Mouse (Mus musculus) forebrain, embryonic 13.5 days (tissue): ENCODE data around the gene Hlcs. TPM values are rescaled to one million over a fixed set of nuclear protein-coding genes. Genes with fewer than 3 reads are reported as not detected.
"Not testable (repeated sequence)": the region's sequence is repeated elsewhere in the genome, so short reads cannot be mapped to it uniquely, and the experiment has no call there.

Experiments used
- ATAC-seq: fragments of 200-750 bp; cut with Nextera tagmentation; 2 replicates; pipeline ENCODE4 v1.8.0; 2017
- H3K27ac ChIP-seq: fragments of 300-500 bp; sonication (generic); 2 replicates; pipeline ENCODE4 v1.5.1; 2015; ENCODE audit warnings: inconsistent platforms, mild to moderate bottlenecking, moderate library complexity
- H3K27me3 ChIP-seq: fragments of 300-500 bp; sonication (generic); 2 replicates; pipeline ENCODE4 v1.6.1; 2015; ENCODE audit warnings: mild to moderate bottlenecking, inconsistent platforms
- H3K36me3 ChIP-seq: fragments of 300-500 bp; sonication (generic); 2 replicates; pipeline ENCODE4 v1.6.1; 2015; ENCODE audit warnings: mild to moderate bottlenecking, inconsistent platforms; ENCODE audit not compliant: poor library complexity, severe bottlenecking
- H3K4me1 ChIP-seq: fragments of 300-500 bp; sonication (generic); 2 replicates; pipeline ENCODE4 v1.6.1; 2015; ENCODE audit warnings: inconsistent platforms
- H3K4me2 ChIP-seq: fragments of 300-500 bp; sonication (generic); 2 replicates; pipeline ENCODE4 v1.6.1; 2015; ENCODE audit warnings: inconsistent platforms, mild to moderate bottlenecking, moderate library complexity
- H3K4me3 ChIP-seq: fragments of 300-500 bp; sonication (generic); 2 replicates; pipeline ENCODE4 v1.5.1; 2015; ENCODE audit warnings: mild to moderate bottlenecking, inconsistent platforms
- H3K9ac ChIP-seq: fragments of 300-500 bp; sonication (generic); 2 replicates; pipeline ENCODE4 v1.6.1; 2015; ENCODE audit warnings: mild to moderate bottlenecking, inconsistent platforms
- H3K9me3 ChIP-seq: fragments of 300-500 bp; sonication (generic); replicated peaks from 2 replicates; pipeline ENCODE4 v1.6.1; 2016; ENCODE audit warnings: inconsistent platforms
- WGBS: fragments of 180-500 bp; shearing (Covaris S2); methylation state at CpG from one replicate; pipeline ENCODE4 v1.1.7; 2015; 5-methylcytosine and 5-hydroxymethylcytosine counted together
- polyA plus RNA-seq: library from polyadenylated mRNA; unstranded; fragments of >200 nt; fragmentation: Nextera tagmentation; extraction: Ambion mirVana; gene quantifications from 2 replicates; pipeline ENCODE4 v1.2.1, GENCODE M21; 2015

Gene Hlcs
- polyA plus RNA-seq, 1 experiment from 2014 or later, result 9.0 TPM

- Histone ChIP-seq H3K4me1 (peaks cover 9% of the 10 kb centered on the region; the same call in 1 of the 2 replicates), H3K4me3 (no peak overlapping the region), H3K9ac (no peak overlapping the region), H3K27me3 (no peaks in the 10 kb centered on the region), H3K4me2 (no peak overlapping the region), H3K27ac (no peak overlapping the region), H3K36me3 (no peaks in the 10 kb centered on the region), H3K9me3 (no peaks in the 10 kb centered on the region)
- 79% methylated on average over 7 of the region's 7 CpGs for WGBS
- no peak for ATAC-seq
Measured at GRCm38 (mm10) chr16:94347080-94347731, 33.8 kb upstream of the Hlcs start.

DNA sequence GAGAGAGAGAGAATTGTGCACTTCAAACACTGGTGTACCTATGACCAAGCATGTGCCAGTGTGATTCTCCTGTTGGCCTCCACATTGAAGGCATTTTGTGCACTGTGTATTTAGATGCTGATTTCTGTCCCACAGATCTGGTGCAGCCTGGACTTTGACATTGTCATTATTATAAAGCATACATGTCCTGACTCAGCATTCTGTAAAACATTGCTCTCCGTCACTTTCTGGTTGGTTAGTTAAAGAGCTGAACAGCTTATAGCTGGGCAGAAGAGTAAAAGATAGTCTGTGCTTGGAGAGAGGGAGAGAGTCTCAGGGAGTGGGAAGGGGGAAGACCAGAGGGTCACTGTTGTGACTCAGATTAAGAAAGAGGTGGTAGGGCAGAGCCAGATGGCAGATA lies 32.4 kb upstream of the Hlcs start:
- ATAC-seq, result no peak
- no peak overlapping the region for H3K27ac ChIP-seq
- H3K4me1 ChIP-seq, result peaks cover 9% of the 10 kb centered on the region; the same call in 1 of the 2 replicates
- no peak overlapping the region for H3K9ac ChIP-seq
- H3K4me2 ChIP-seq, result no peak overlapping the region
- no peaks in the 10 kb centered on the region for H3K27me3 ChIP-seq
- whole genome bisulfite sequencing, result 84% methylated on average over 1 of the region's 1 CpGs
- H3K9me3 ChIP-seq, result no peaks in the 10 kb centered on the region
- no peak overlapping the region for H3K4me3 ChIP-seq
- no peaks in the 10 kb centered on the region for H3K36me3 ChIP-seq

GRCm38 (mm10) chr16:94339164-94340160 lies 26.1 kb upstream of the Hlcs start:
- H3K4me1 ChIP-seq, H3K4me3 ChIP-seq, H3K4me2 ChIP-seq, H3K9me3 ChIP-seq, H3K27ac ChIP-seq, ATAC-seq, H3K36me3 ChIP-seq, H3K9ac ChIP-seq, H3K27me3 ChIP-seq: not testable (repeated sequence)
- 92% methylated on average over 20 of the region's 22 CpGs for WGBS

DNA sequence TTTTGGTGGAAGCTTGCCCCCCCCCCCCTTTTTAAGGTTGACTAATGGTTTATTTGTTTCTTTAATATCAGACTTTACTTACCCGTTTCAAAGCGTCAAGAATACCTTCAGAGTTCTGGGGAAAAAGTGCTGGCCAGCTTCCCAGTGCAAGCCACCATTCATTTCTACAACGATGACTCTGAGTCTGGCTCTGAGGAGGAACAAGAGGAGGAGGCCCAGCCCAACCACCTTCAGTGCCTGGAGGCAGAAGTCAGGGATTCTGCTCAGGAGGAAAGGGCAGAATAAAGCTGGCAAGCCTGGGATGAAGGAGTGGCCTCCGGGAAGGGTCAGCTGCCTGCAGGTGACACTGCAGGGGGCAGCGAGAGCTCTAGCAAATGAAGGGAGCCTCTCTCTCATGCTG lies 22.3 kb upstream of the Hlcs start:
- no peak overlapping the region for H3K9ac ChIP-seq
- no peaks in the 10 kb centered on the region for H3K27me3 ChIP-seq
- H3K4me1 ChIP-seq, result peaks cover 3% of the 10 kb centered on the region; the same call in 1 of the 2 replicates
- ATAC-seq, result no peak
- no peak overlapping the region for H3K4me2 ChIP-seq
- 34% methylated on average over 5 of the region's 5 CpGs for WGBS
- H3K4me3 ChIP-seq, result no peak overlapping the region
- no peaks in the 10 kb centered on the region for H3K36me3 ChIP-seq
- H3K27ac ChIP-seq, result no peak overlapping the region
- no peaks in the 10 kb centered on the region for H3K9me3 ChIP-seq

- no peak overlapping the region for H3K4me3 ChIP-seq
- no peak overlapping the region for H3K9ac ChIP-seq
- H3K4me1 ChIP-seq, result peaks cover 33% of the 10 kb centered on the region
- no peak overlapping the region for H3K27ac ChIP-seq
- H3K9me3 ChIP-seq, result no peaks in the 10 kb centered on the region
- no peak for ATAC-seq
- no peak overlapping the region for H3K4me2 ChIP-seq
- H3K27me3 ChIP-seq, result peaks cover 28% of the 10 kb centered on the region
- WGBS, result 57% methylated on average over 5 of the region's 5 CpGs
- no peaks in the 10 kb centered on the region for H3K36me3 ChIP-seq
Measured at GRCm38 (mm10) chr16:94331886-94332252, 18.5 kb upstream of the Hlcs start.

DNA sequence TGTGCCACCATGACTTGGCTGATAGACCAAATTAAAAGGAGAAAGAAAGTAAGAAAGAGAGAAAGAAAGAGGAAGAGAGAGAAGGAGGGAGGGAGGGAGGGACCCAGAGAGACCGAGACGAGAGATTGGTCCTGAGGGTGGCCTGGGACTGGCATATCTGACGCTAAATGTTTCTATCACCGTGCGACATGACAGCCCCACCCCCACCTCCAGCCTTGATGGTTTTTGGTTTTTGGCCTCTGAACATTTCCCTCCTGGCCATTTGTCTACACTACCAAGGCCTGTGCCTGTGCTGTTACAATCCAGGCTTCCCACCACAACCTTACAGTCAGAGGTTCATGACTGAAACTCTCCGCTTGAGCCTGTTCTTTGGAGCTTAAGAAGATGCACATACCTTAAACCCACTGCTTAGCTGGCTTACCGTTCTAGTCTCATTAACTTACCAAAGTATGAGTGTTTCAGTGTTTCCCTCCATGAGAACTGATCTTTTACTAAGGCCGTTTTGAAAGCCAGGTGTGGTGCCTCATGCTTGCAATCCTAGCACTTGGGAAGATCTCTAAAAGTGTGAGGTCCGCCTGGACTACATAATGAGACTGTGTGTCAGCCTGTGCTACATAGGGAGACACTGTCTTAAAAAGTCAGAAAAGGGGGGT lies 18.0 kb upstream of the Hlcs start:
- no peaks in the 10 kb centered on the region for H3K36me3 ChIP-seq
- H3K9me3 ChIP-seq, result no peaks in the 10 kb centered on the region
- H3K27me3 ChIP-seq, result peaks cover 33% of the 10 kb centered on the region
- no peak overlapping the region for H3K4me3 ChIP-seq
- H3K9ac ChIP-seq, result no peak overlapping the region
- H3K4me2 ChIP-seq, result no peak overlapping the region
- no peak overlapping the region for H3K27ac ChIP-seq
- H3K4me1 ChIP-seq, result peaks cover 33% of the 10 kb centered on the region
- no peak for ATAC-seq
- WGBS, result 82% methylated on average over 9 of the region's 9 CpGs

- Histone ChIP-seq H3K4me2 (no peak overlapping the region), H3K4me1 (peaks cover 33% of the 10 kb centered on the region), H3K4me3 (no peak overlapping the region), H3K9ac (no peak overlapping the region), H3K9me3 (no peaks in the 10 kb centered on the region), H3K27me3 (peaks cover 41% of the 10 kb centered on the region), H3K36me3 (no peaks in the 10 kb centered on the region), H3K27ac (0 out of 2 replicates have a peak overlapping the region, but pooled peaks have one; percentile 42)
- 33% methylated on average over 5 of the region's 5 CpGs for WGBS
- ATAC-seq, result peak; percentile 70
Measured at GRCm38 (mm10) chr16:94330429-94330828, 17.1 kb upstream of the Hlcs start.

DNA sequence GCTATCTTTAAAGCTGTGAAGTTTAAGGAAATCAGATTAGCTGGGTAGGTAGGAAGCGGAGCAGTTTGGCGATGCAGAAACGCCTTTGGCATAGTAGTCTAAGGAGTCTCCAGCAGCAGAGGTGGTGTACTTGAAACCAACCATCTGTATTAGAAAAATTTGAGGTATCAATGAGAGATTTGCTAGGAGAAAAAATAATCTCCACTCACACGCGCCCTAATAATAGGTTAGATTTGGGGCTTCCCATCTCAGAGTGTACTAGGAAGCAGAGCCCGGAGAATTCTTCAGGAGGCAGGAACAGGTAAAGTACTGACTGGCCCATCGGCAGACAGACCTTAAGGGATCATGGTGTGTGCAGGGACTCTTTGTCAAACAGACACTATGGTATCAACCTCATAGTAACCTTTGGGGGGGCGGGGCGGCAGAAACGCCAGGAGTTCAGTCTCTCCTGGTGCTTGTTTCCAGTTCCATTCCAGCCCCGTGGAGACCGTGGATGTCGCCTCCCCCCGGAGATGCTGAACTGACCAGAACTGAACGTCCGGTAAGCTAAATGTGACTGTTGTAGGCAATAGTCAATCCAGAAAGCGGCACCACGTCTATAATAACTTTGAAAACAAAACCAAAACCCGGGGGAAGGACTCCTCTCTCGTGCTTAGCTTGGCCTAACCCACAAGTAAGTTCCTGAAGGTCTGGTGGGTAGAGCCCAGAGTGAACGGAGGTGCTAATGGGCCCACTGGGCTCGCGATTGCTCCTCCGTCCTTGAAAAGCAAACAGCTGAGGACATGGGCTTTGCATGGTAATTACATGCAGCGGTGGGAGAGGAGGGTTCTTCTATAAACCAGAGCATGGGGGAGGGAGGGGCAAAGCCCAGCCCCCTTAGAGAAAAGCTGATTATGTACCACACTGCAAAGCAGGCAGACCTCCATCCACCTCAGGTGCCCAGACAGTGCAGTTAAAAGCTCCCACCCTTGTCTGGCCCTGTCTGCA lies 15.8 kb upstream of the Hlcs start:
- Histone ChIP-seq H3K36me3 (no peaks in the 10 kb centered on the region), H3K9ac (0 out of 2 replicates have a peak overlapping the region, but pooled peaks have one; percentile 51), H3K4me2 (peak overlapping the region; percentile 62), H3K4me1 (peaks cover 33% of the 10 kb centered on the region), H3K4me3 (peak overlapping the region; percentile 42), H3K27me3 (peaks cover 42% of the 10 kb centered on the region), H3K27ac (no peak overlapping the region), H3K9me3 (no peaks in the 10 kb centered on the region)
- peak; percentile 41; the same call in 1 of the 2 replicates for ATAC-seq
- 8% methylated on average over 25 of the region's 25 CpGs for WGBS

DNA sequence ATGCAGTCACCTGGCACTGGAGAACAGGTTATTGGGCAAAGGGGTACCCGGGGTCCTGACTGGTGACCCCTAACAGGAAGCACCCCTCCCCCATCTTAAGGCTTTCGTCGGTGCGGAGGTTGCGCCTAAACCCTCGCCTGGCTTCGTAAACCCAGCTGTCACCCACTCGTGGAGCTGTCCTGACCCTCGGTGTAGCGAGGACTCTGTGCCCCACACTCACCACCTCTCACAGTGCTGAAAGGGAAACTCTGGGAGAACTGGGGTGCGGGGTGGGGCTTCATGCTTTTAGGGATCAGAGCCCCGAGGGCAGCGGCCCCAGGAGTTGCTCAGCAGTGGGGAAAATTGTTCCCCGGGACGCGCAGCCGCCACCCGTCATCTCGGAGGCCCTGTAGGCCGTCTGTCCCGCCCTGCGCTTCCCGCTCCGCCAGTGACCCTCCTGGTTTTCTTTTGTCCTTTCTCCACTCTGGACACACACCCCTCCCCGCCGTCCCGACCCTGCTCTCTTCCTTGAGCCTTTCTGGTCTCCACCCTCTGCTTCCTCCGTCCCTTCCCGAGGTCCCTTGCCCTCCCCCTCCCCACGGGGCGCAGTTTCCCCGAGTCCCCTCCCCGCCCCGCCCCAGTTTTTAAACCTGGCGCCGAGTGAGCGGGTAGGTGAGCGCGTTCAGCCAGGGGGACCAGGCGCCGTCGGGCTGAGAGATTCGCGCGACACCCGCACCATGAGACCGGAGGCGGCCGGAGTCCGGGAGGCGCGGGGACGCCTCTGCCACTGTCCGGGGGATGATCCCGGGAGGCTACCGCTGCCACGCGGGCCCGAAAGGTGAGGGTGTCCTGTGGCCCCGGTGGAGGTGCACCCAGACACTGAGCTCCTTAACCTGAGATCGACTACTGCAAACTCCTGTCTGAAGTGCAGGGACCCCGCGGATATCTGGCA lies 14.7 kb upstream of the Hlcs start, which contains the start of gene Ripply3:
Gene Ripply3 (plus strand): TSS at position 640 of the 931 bp plus-strand sequence.
- Histone ChIP-seq H3K4me2 (peak within 1 kb of the TSS; percentile 62), H3K4me3 (peak within 1 kb of the TSS; percentile 42), H3K27ac (no peak within 1 kb of the TSS), H3K4me1 (peaks cover 33% of the 10 kb centered on the region), H3K9me3 (no peaks in the 10 kb centered on the region), H3K36me3 (no peaks in the 10 kb centered on the region), H3K27me3 (peaks cover 42% of the 10 kb centered on the region), H3K9ac (peak within 1 kb of the TSS; percentile 51)
- 1% methylated on average over 63 of the region's 63 CpGs for WGBS
- ATAC-seq, result peak; percentile 21; the same call in 1 of the 2 replicates

GRCm38 (mm10) chr16:94326008-94326407 lies 12.6 kb upstream of the Hlcs start:
- Histone ChIP-seq H3K4me1 (peaks cover 33% of the 10 kb centered on the region), H3K27ac (no peak overlapping the region), H3K4me2 (no peak overlapping the region), H3K9me3 (no peaks in the 10 kb centered on the region), H3K36me3 (no peaks in the 10 kb centered on the region), H3K27me3 (peaks cover 42% of the 10 kb centered on the region), H3K4me3 (no peak overlapping the region), H3K9ac (no peak overlapping the region)
- 95% methylated on average over 3 of the region's 3 CpGs for WGBS
- ATAC-seq, result no peak
